Mouse (Mus musculus) testis, adult 2 months (tissue): ENCODE data around the gene Gigyf1. TPM values are rescaled to one million over a fixed set of nuclear protein-coding genes. Genes with fewer than 3 reads are reported as not detected.

Experiments
- H3K27ac ChIP-seq: fragments of 200-500 bp; 2 replicates; pipeline ENCODE4 v1.5.1; 2012; ENCODE audit warnings: low read depth, low read length; ENCODE audit not compliant: control insufficient read depth, insufficient read depth
- H3K27me3 ChIP-seq: fragments of 200-500 bp; 2 replicates; pipeline ENCODE4 v1.6.1; 2012; ENCODE audit warnings: mild to moderate bottlenecking, low read length, moderate library complexity; ENCODE audit not compliant: control insufficient read depth, insufficient read depth
- H3K36me3 ChIP-seq: fragments of 200-500 bp; 2 replicates; pipeline ENCODE4 v1.6.1; 2012; ENCODE audit warnings: mild to moderate bottlenecking, low read length; ENCODE audit not compliant: control insufficient read depth, insufficient read depth
- H3K4me1 ChIP-seq: fragments of 200-500 bp; 2 replicates; pipeline ENCODE4 v1.6.1; 2012; ENCODE audit warnings: low read length; ENCODE audit not compliant: control insufficient read depth, insufficient read depth
- H3K4me3 ChIP-seq: fragments of 200-500 bp; 2 replicates; pipeline ENCODE4 v1.5.1; 2012; ENCODE audit warnings: low read depth, mild to moderate bottlenecking, low read length, moderate library complexity, mixed read lengths; ENCODE audit not compliant: control insufficient read depth
- CTCF ChIP-seq: fragments of 200-500 bp; IDR thresholded peaks from 2 replicates; pipeline ENCODE4 v1.5.1; 2012; ENCODE audit warnings: low read depth, mild to moderate bottlenecking, inconsistent platforms, low read length, moderate library complexity; ENCODE audit not compliant: control insufficient read depth, insufficient read depth, insufficient replicate concordance
- POLR2A ChIP-seq: fragments of 200-500 bp; IDR thresholded peaks from 2 replicates; pipeline ENCODE4 v1.6.1; 2012; ENCODE audit warnings: low read depth, mild to moderate bottlenecking, inconsistent platforms, low read length, moderate library complexity; ENCODE audit not compliant: control insufficient read depth
- polyA plus RNA-seq: library from polyadenylated mRNA; depleted of rRNA; stranded (reverse); fragments of >200 nt; gene quantifications from 2 replicates; pipeline ENCODE4 v1.2.3, GENCODE M21; 2012

Gene Gigyf1
- polyA plus RNA-seq, 1 experiment = 11.5 TPM

DNA sequence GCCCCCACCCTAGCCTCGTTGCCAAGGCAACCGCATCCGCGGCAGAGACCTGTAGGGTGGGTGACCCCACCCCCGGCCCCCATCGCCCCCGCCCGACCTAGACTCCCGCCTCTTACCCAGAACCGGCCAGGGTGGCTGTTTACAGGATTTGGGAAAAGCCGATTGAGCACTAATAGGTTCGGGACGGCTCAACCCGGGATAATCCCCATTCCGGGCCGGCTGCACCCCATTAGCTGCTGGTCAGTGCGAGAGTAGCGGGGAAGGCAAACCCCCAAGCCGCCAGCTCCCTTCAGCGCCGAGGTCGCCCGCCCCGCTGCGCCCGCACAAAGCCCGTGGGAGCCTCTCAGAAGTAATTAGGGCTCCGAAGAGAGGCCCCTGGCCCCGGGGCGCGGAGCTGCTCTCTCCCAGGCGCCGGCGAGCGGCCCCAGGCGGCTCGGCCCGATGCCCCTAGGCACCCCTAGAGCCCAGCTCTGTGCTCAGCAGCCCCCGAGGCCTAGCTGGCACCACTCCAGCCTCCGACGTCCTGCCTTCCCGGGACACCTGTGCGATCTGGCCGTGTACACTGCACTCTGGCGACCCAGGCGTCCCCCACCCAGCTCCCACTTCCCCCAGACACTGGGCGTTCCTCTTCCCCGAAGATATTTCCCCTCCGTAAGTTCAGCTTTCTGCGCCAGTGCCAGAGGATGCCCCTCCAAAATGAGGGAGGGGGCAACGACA lies 13.2 kb downstream of the Gigyf1 start:
- no peaks in the 10 kb centered on the region for H3K27me3 ChIP-seq
- peak overlapping the region; percentile 85 for H3K27ac ChIP-seq
- H3K4me1 ChIP-seq = peaks cover 15% of the 10 kb centered on the region
- TF ChIP-seq CTCF (no peak), POLR2A (no peak)
- H3K4me3 ChIP-seq = peak overlapping the region; percentile 99
- H3K36me3 ChIP-seq = no peaks in the 10 kb centered on the region; the same call in 1 of the 2 replicates

DNA sequence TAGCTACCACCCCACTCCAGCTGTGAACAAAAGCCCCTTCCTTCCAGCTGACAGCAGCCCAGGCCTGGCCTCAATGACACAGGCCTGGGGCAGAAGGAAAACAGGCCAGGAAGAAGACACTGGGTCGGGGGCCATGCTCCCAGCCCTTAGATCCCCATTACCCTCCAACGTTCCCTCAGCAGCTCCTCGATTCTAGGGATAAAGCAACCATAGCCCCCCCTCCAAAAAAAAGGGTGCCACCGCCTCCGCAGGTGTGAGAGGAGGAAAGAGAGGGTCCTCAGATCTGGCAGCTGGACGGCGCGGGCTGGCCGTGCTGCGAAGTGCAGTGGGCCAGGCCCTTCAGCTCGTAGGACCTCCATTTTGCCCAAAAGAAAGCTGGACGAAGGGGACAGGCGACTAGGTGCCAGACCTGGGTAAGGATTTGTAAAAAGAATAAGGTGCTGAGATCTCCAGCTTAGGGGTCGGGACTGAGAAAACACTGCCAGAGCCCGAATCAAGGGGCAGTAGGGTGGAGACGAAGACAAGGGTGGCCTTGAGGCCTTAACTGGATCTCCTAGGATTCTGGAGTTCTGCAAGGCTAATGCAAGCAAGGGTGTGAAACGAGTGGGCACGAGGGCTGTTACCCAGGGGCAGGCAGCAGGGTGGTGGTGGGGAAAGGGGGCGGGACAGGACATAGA lies 13.9 kb downstream of the Gigyf1 start:
- H3K27ac ChIP-seq = peak overlapping the region; percentile 85
- peak overlapping the region; percentile 99 for H3K4me3 ChIP-seq
- H3K27me3 ChIP-seq = no peaks in the 10 kb centered on the region
- peaks cover 15% of the 10 kb centered on the region for H3K4me1 ChIP-seq
- no peak for TF ChIP-seq POLR2A
- no peak for TF ChIP-seq CTCF
- no peaks in the 10 kb centered on the region; the same call in 1 of the 2 replicates for H3K36me3 ChIP-seq

DNA sequence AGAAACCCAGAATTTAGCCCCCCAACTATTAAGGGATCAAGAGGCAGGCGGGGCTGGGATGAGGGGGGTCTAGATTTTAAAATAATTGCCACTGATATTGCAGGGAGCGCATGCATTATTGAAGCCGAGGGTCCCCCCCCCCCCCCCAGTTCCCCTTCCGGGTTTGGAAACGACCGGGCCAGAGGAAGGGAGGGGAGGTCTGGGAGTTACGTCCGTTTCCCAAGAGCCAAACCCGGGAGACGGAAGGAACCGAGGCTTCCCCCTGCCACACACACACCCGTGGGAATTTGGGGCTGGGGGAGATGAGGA lies 14.4 kb downstream of the Gigyf1 start:
- TF ChIP-seq POLR2A = no peak
- no peak for TF ChIP-seq CTCF
- H3K36me3 ChIP-seq = no peaks in the 10 kb centered on the region; the same call in 1 of the 2 replicates
- H3K4me1 ChIP-seq = peaks cover 15% of the 10 kb centered on the region
- H3K27me3 ChIP-seq = no peaks in the 10 kb centered on the region
- H3K4me3 ChIP-seq = peak overlapping the region; percentile 99
- H3K27ac ChIP-seq = peak overlapping the region; percentile 100

DNA sequence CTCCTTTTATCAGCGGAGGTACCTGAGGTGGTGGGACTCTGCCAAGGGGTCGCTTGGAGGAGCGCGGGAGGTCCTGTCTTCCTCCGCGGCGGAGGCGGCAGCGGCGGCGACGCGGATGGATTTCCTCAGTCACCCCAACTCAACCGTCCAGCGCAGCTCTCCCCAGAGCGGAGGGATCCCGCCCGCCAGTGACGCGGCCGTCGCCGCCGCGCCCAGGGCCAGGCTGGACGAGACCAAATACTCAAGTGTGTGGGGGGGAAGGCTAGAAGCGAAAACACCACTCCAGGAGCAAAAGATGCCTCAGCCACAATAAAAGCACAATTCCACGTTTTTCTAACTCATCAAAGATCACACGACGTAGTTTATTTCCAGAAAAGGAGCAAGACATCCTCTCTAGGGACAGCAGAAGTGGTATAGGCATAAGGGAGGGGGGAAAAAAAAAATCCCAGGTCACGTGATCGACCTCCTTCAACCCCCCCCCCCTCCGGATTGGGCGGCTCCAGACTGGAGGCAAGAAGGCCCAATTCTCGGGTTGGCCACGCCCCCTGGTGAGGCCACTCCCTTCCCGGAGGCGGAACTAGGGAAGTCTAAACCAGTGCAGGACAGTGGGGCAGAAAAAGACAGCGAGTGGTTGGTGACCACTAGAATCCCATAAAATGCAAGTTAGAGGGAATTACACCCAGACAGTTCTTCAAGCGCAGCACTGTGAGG lies 14.9 kb downstream of the Gigyf1 start, which contains the start of the genes Epo and Gnb2:
Gene Epo (minus strand): TSS at position 126 of the 711 bp plus-strand sequence.
Gene Gnb2 (minus strand): TSS at position 394 of the 711 bp plus-strand sequence.
- TF ChIP-seq POLR2A = peak; percentile 82
- no peak for TF ChIP-seq CTCF

DNA sequence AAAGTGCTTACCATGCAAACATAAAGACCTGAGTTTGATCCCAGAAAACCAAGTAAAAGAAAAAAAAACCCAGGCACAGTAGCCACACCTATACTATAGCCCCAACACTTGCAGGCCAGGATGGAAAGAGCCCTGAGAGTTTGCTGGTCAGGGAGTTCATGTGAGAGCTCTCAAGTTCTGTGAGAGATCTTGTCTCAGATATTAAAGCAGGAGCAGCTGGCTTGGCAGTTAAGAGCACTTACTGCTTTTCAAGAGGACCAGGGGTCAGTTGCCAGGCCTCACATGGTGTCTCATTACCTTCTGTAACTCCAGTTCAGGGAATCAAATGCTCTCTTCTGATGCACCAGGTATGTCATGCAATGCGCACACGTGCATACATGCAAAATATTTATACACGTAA lies 16.4 kb downstream of the Gigyf1 start:
- TF ChIP-seq POLR2A = no peak
- TF ChIP-seq CTCF = no peak
- H3K4me3 ChIP-seq = no peak overlapping the region
- no peaks in the 10 kb centered on the region for H3K36me3 ChIP-seq
- H3K4me1 ChIP-seq = peaks cover 15% of the 10 kb centered on the region
- no peaks in the 10 kb centered on the region for H3K27me3 ChIP-seq
- no peak overlapping the region for H3K27ac ChIP-seq

More for the DNA sequence above, 14.9 kb downstream of the Gigyf1 start, which contains the start of the genes Epo and Gnb2:
- Histone ChIP-seq H3K27ac (peak within 1 kb of the TSS; percentile 100), H3K27me3 (no peaks in the 10 kb centered on the region), H3K4me1 (peaks cover 15% of the 10 kb centered on the region), H3K4me3 (peak within 1 kb of the TSS; percentile 99), H3K36me3 (no peaks in the 10 kb centered on the region)

DNA sequence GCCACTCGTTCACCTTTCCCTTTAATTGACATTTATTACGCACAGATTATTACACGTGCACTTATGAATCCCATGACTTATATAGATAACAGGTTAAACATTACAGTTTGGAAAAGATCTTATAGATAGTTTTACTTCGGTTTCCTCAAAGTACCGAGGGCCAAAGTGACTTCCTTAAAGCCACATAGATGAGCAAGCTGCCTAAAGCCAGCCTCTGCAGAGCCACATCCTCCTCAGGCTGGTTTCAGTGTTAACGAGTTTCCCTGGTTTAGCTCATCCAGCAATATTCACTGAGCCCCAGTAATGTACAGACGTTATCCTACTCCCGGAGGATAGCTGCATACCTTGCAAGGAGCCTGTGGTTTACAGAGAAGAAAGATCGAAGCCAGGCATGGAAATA lies 17.0 kb downstream of the Gigyf1 start:
- H3K4me3 ChIP-seq = no peak overlapping the region
- no peaks in the 10 kb centered on the region for H3K36me3 ChIP-seq
- H3K27ac ChIP-seq = no peak overlapping the region
- TF ChIP-seq POLR2A = no peak
- peaks cover 11% of the 10 kb centered on the region for H3K4me1 ChIP-seq
- no peaks in the 10 kb centered on the region for H3K27me3 ChIP-seq

DNA sequence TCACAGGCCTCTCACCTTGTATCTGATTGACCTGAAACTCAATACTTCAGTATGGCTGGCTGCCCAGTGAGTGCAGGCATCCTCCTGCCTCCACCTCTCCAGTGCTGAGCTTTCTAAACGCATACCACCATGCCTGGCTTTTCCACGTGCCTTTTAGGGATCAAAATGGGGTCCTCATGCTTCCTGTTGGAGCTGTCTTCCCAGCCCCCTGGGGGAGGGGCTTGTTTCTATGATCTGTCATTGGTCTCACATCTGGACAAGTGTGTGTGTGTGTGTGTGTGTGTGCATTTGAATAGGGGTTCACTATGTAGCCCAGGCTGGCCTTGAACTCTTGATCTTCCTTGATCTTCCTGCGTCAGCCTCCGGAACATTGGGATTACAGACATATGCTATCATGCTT lies 19.1 kb downstream of the Gigyf1 start:
- Histone ChIP-seq H3K36me3 (no peaks in the 10 kb centered on the region), H3K27me3 (no peaks in the 10 kb centered on the region), H3K27ac (no peak overlapping the region), H3K4me1 (peaks cover 5% of the 10 kb centered on the region; the same call in 1 of the 2 replicates), H3K4me3 (no peak overlapping the region)
- TF ChIP-seq POLR2A = no peak
- TF ChIP-seq CTCF = no peak
